14 mouse cellular contexts compared by ENCODE assay signal in genomic region chr5:76781943-76782342, GRCm38 (mm10).
DNase-seq lines count a peak whose midpoint lies in the region; ATAC-seq and TF ChIP-seq lines count a peak whose summit lies in the region.
"Had no signal": no experiment of that assay in that cellular context is flagged by ENCODE, and none has a peak within 500 bp of the region (broad histone marks: within the 10 kb centered on the region; RNA-seq: fewer than 3 reads in every experiment).

No protein-coding gene starts in this region.

- TF ChIP-seq CTCF in left cerebral cortex, adult 2 months (IDR thresholded peaks at IDR 0.05), result no peak

- intact Hi-C loops in left cerebral cortex, adult 2 months (cut with DNase I), result loop anchor here (2.0 kb wide), 1 partner anchor 125 kb away; the partner anchor contains the start of gene C530008M17Rik
- intact Hi-C loops in left cerebral cortex, postnatal 36 days (cut with DNase I), result loop anchor here (5.0 kb wide), 2 partner anchors 45 to 60 kb away; no protein-coding TSS in a partner anchor

- H3K9me3 ChIP-seq in forebrain, embryonic 15.5 days, result no peaks in the 10 kb centered on the region
- no peaks in the 10 kb centered on the region for H3K9me3 ChIP-seq in midbrain, embryonic 10.5 days (replicated peaks)
- H3K9me3 ChIP-seq in neural tube, embryonic 15.5 days (replicated peaks), result no peaks in the 10 kb centered on the region
- H3K9me3 ChIP-seq: G1E had no signal

- DNase-seq in left cerebral cortex, adult 2 months (ENCODE audit: extremely low spot score in 1 of 2, low spot score in 2 of 2), result no peak
- DNase-seq in left cerebral cortex, postnatal 36 days (ENCODE audit: low spot score in 2 of 2), result no peak
- no peak for DNase-seq in midbrain, embryonic 10.5 days (ENCODE audit: low spot score)
- DNase-seq in thymus, postnatal 36 days, result no peak
- no peak for DNase-seq in right cerebral cortex, postnatal 10 days (ENCODE audit: low spot score in 2 of 2)
- DNase-seq: B cell, adult 2 months; cerebellum, adult 11-12 months; gastrocnemius, postnatal 36 days; thymus, postnatal 25 days had no signal

- H3K4me1 ChIP-seq in forebrain, embryonic 15.5 days, result peaks cover 48% of the 10 kb centered on the region
- H3K4me1 ChIP-seq in midbrain, embryonic 10.5 days, result peaks cover 32% of the 10 kb centered on the region
- peaks cover 24% of the 10 kb centered on the region for H3K4me1 ChIP-seq in neural tube, embryonic 15.5 days

- ATAC-seq in forebrain, embryonic 15.5 days (replicated peaks), result no peak
- ATAC-seq in neural tube, embryonic 15.5 days (ENCODE audit: low FRiP score), result no peak
- no peak for ATAC-seq in megakaryocyte-erythroid progenitor cell, adult 5-6 weeks (replicated peaks; ENCODE audit: low FRiP score, low TSS enrichment, poor library complexity, severe bottlenecking)

- WGBS in forebrain, embryonic 15.5 days, result 67% methylated on average over 13 of the region's 13 CpGs
- 82% methylated on average over 13 of the region's 13 CpGs for WGBS in midbrain, embryonic 10.5 days
- WGBS in neural tube, embryonic 15.5 days, result 70% methylated on average over 13 of the region's 13 CpGs

- H3K27ac ChIP-seq in left cerebral cortex, adult 2 months, result peak overlapping the region; percentile 59
- peak overlapping the region; percentile 92 for H3K27ac ChIP-seq in forebrain, embryonic 15.5 days (replicated peaks)
- peak overlapping the region; percentile 76 for H3K27ac ChIP-seq in midbrain, embryonic 10.5 days (replicated peaks)
- peak overlapping the region; percentile 79 for H3K27ac ChIP-seq in neural tube, embryonic 15.5 days (replicated peaks)

- H3K4me2 ChIP-seq in forebrain, embryonic 15.5 days (replicated peaks), result no peak overlapping the region
- no peak overlapping the region for H3K4me2 ChIP-seq in neural tube, embryonic 15.5 days
- H3K4me2 ChIP-seq: liver, embryonic 11.5 days had no signal

- no peak overlapping the region for H3K9ac ChIP-seq in forebrain, embryonic 15.5 days (replicated peaks)
- H3K9ac ChIP-seq in neural tube, embryonic 15.5 days (replicated peaks), result no peak overlapping the region

- no peaks in the 10 kb centered on the region for H3K36me3 ChIP-seq in forebrain, embryonic 15.5 days
- H3K36me3 ChIP-seq in midbrain, embryonic 10.5 days, result 0 out of 2 replicates have a peak, but pooled peaks cover 5% of the 10 kb centered on the region
- no peaks in the 10 kb centered on the region for H3K36me3 ChIP-seq in neural tube, embryonic 15.5 days

- no peaks in the 10 kb centered on the region for H3K27me3 ChIP-seq in forebrain, embryonic 15.5 days
- no peaks in the 10 kb centered on the region for H3K27me3 ChIP-seq in midbrain, embryonic 10.5 days (ENCODE audit: low read depth, poor library complexity, severe bottlenecking)
- no peaks in the 10 kb centered on the region for H3K27me3 ChIP-seq in neural tube, embryonic 15.5 days (replicated peaks)

- H3K4me3 ChIP-seq in left cerebral cortex, adult 2 months, result no peak overlapping the region
- H3K4me3 ChIP-seq in forebrain, embryonic 15.5 days, result no peak overlapping the region
- no peak overlapping the region for H3K4me3 ChIP-seq in midbrain, embryonic 10.5 days
- H3K4me3 ChIP-seq in neural tube, embryonic 15.5 days (replicated peaks), result no peak overlapping the region
